Mouse (Mus musculus) kidney, embryonic 15.5 days (tissue): ENCODE measurements around the gene Dennd2c. TPM values are rescaled to one million over a fixed set of nuclear protein-coding genes. Genes with fewer than 3 reads are reported as not detected.

Experiments used
- ATAC-seq: fragments of 200-750 bp; cut with Nextera tagmentation; replicated peaks from 2 replicates; pipeline ENCODE4 v1.8.0; 2017; ENCODE audit warnings: moderate TSS enrichment; ENCODE audit not compliant: low FRiP score
- H3K27ac ChIP-seq: fragments of 300-500 bp; sonication (generic); 2 replicates; pipeline ENCODE4 v1.5.1; 2015; ENCODE audit warnings: mild to moderate bottlenecking, inconsistent platforms
- H3K27me3 ChIP-seq: fragments of 300-500 bp; sonication (generic); 2 replicates; pipeline ENCODE4 v1.6.1; 2015; ENCODE audit warnings: inconsistent platforms
- H3K36me3 ChIP-seq: fragments of 300-500 bp; sonication (generic); 2 replicates; pipeline ENCODE4 v1.6.1; 2015; ENCODE audit warnings: inconsistent platforms
- H3K4me1 ChIP-seq: fragments of 300-500 bp; sonication (generic); 2 replicates; pipeline ENCODE4 v1.6.1; 2015; ENCODE audit warnings: inconsistent platforms
- H3K4me2 ChIP-seq: fragments of 300-500 bp; sonication (generic); 2 replicates; pipeline ENCODE4 v1.6.1; 2015; ENCODE audit warnings: moderate library complexity, mild to moderate bottlenecking, inconsistent platforms
- H3K4me3 ChIP-seq: fragments of 300-500 bp; sonication (generic); replicated peaks from 2 replicates; pipeline ENCODE4 v1.5.1; 2015; ENCODE audit warnings: mild to moderate bottlenecking, inconsistent platforms
- H3K9ac ChIP-seq: fragments of 300-500 bp; sonication (generic); 2 replicates; pipeline ENCODE4 v1.6.1; 2015; ENCODE audit warnings: mild to moderate bottlenecking, inconsistent platforms
- H3K9me3 ChIP-seq: fragments of 300-500 bp; sonication (generic); replicated peaks from 2 replicates; pipeline ENCODE4 v1.6.1; 2016; ENCODE audit warnings: inconsistent platforms
- WGBS: fragments of 180-500 bp; shearing (Covaris S2); methylation state at CpG from one replicate; pipeline ENCODE4 v1.1.7; 2015; ENCODE audit warnings: mixed read lengths; 5-methylcytosine and 5-hydroxymethylcytosine counted together
- polyA plus RNA-seq: library from polyadenylated mRNA; unstranded; fragments of >200 nt; fragmentation: Nextera tagmentation; extraction: Ambion mirVana; gene quantifications from 2 replicates; pipeline ENCODE4 v1.2.1, GENCODE M21; 2015

The Dennd2c gene
- polyA plus RNA-seq, 1 experiment from 2014 or later, result 4.2 TPM

GRCm38 (mm10) chr3:103145336-103145735, 42.9 kb downstream of the Dennd2c start:
- ATAC-seq, result no peak
- no peak overlapping the region for H3K4me2 ChIP-seq
- 73% methylated on average over 2 of the region's 2 CpGs for WGBS

GRCm38 (mm10) chr3:103145791-103146190, 43.4 kb downstream of the Dennd2c start:
- Histone ChIP-seq H3K36me3 (no peaks in the 10 kb centered on the region), H3K4me1 (no peaks in the 10 kb centered on the region), H3K4me2 (no peak overlapping the region), H3K4me3 (no peak overlapping the region), H3K27ac (no peak overlapping the region), H3K27me3 (no peaks in the 10 kb centered on the region), H3K9ac (no peak overlapping the region), H3K9me3 (no peaks in the 10 kb centered on the region)
- ATAC-seq, result no peak
- 76% methylated on average over 4 of the region's 4 CpGs for WGBS

More at GRCm38 (mm10) chr3:103145336-103145735, 42.9 kb downstream of the Dennd2c start:
- no peaks in the 10 kb centered on the region for H3K9me3 ChIP-seq
- no peak overlapping the region for H3K4me3 ChIP-seq
- H3K36me3 ChIP-seq, result no peaks in the 10 kb centered on the region
- H3K4me1 ChIP-seq, result no peaks in the 10 kb centered on the region; the same call in 1 of the 2 replicates
- H3K27ac ChIP-seq, result no peak overlapping the region
- no peaks in the 10 kb centered on the region for H3K27me3 ChIP-seq
- H3K9ac ChIP-seq, result no peak overlapping the region

DNA sequence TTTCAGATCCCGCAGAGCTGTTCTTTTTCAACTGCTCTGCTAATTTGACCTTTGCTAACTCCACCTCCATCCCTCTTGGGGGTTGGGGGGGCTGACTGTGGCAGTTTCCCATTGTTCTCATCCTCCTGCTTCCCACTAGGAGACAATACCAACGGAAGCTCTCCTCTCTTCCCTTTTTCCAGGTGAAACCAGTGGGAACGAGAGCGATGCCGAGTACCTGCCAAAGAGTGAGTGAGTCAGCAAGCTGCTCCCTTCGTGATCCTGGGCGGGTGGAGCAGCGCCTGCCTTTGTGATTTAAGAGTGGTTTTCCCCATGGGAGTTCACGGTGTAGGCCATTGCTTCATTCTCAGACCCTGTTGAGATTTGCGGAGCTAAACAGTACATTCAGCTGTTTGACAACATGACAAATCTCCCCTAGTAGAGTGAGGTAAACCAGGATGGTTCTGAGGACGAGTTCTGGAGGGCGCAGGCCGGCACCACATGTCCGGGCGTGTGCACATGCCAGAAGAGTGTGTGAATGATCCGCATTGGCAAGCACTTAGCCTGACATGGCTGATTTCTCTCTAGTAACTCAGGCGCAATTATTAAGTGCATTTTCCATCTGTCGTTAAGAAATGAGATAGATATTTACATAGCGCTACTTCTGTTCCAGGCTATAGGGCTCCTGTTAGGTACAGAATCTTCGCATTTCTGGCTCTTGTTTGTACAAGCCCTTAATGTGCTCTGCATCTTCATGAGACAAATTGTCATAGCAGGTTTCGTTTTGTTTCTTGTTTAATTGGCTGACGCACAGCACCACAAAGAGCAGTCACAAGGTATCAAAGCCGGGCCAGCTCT, 44.1 kb downstream of the Dennd2c start:
- 66% methylated on average over 23 of the region's 23 CpGs for WGBS
- H3K4me3 ChIP-seq, result no peak overlapping the region
- no peak overlapping the region for H3K4me2 ChIP-seq
- no peak overlapping the region for H3K9ac ChIP-seq
- H3K27me3 ChIP-seq, result no peaks in the 10 kb centered on the region
- no peaks in the 10 kb centered on the region for H3K9me3 ChIP-seq
- no peak for ATAC-seq
- H3K36me3 ChIP-seq, result no peaks in the 10 kb centered on the region
- no peaks in the 10 kb centered on the region for H3K4me1 ChIP-seq
- no peak overlapping the region for H3K27ac ChIP-seq

DNA sequence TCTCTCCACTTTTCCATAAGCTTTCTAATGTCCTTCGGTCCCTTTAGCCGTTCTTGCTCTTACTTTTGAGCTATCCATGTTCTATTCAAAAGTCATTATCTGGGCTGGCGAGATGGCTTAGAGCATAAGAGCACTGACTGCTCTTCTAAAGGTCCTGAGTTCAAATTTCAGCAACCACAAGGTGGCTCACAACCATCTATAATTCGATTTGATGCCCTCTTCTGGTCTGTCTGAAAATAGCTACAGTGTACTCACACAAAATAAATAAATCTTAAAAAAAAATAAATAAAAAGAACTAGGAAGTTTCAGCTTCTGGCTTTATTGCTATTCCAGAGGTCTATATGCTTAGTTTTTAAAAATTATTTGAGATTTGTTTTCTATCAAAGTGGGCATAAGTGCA, 45.4 kb downstream of the Dennd2c start:
- no peak overlapping the region for H3K4me2 ChIP-seq
- H3K36me3 ChIP-seq, result no peaks in the 10 kb centered on the region
- WGBS, result 90% methylated on average over 4 of the region's 4 CpGs
- no peaks in the 10 kb centered on the region for H3K27me3 ChIP-seq
- no peak for ATAC-seq
- H3K4me1 ChIP-seq, result no peaks in the 10 kb centered on the region
- no peak overlapping the region for H3K9ac ChIP-seq
- H3K4me3 ChIP-seq, result no peak overlapping the region
- H3K27ac ChIP-seq, result no peak overlapping the region
- H3K9me3 ChIP-seq, result no peaks in the 10 kb centered on the region

DNA sequence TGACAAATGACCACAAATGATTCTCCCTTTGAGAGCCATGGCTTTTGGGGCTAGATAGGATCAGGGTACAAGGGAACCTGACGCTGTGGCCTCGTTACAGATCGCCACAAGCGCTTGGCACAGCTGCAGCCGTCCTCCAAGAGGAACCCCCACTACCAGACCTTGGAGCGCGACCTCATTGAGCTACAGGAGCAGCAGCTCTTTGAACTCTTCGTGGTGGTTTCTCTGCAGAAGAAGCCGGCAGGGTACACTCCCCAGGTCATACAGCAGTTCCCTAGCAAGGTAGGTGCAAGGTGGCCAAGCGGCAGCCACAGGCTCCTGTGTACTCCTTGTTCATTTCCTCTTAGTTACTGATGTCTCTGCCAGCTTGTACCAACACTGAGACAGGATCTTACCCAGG, 46.5 kb downstream of the Dennd2c start:
- Histone ChIP-seq H3K27me3 (no peaks in the 10 kb centered on the region), H3K4me2 (no peak overlapping the region), H3K27ac (no peak overlapping the region), H3K9me3 (no peaks in the 10 kb centered on the region), H3K4me1 (no peaks in the 10 kb centered on the region), H3K9ac (no peak overlapping the region), H3K4me3 (no peak overlapping the region), H3K36me3 (peaks cover 7% of the 10 kb centered on the region; the same call in 1 of the 2 replicates)
- WGBS, result 83% methylated on average over 10 of the region's 10 CpGs
- ATAC-seq, result no peak

- no peak for ATAC-seq
- Histone ChIP-seq H3K9me3 (no peaks in the 10 kb centered on the region), H3K9ac (no peak overlapping the region), H3K36me3 (peaks cover 19% of the 10 kb centered on the region; the same call in 1 of the 2 replicates), H3K27me3 (no peaks in the 10 kb centered on the region), H3K4me3 (no peak overlapping the region), H3K4me1 (no peaks in the 10 kb centered on the region), H3K27ac (no peak overlapping the region), H3K4me2 (no peak overlapping the region)
These were observed 51.4 kb downstream of the Dennd2c start for GRCm38 (mm10) chr3:103153761-103154160.

GRCm38 (mm10) chr3:103159232-103159900, 57.0 kb downstream of the Dennd2c start:
- Histone ChIP-seq H3K27ac (no peak overlapping the region), H3K27me3 (no peaks in the 10 kb centered on the region), H3K4me2 (no peak overlapping the region), H3K9ac (no peak overlapping the region), H3K36me3 (peaks cover 14% of the 10 kb centered on the region; the same call in 1 of the 2 replicates), H3K4me3 (no peak overlapping the region), H3K4me1 (no peaks in the 10 kb centered on the region), H3K9me3 (no peaks in the 10 kb centered on the region)
- 70% methylated on average over 3 of the region's 3 CpGs for WGBS
- ATAC-seq, result no peak

- no peak overlapping the region for H3K27ac ChIP-seq
These were observed 67.4 kb downstream of the Dennd2c start for GRCm38 (mm10) chr3:103169771-103170170.

GRCm38 (mm10) chr3:103171505-103172267, 69.3 kb downstream of the Dennd2c start, which contains the start of gene Bcas2:
Bcas2 (plus strand) TSS chr3:103171655.
- peak; percentile 96 for ATAC-seq
- under 1% methylated on average over 56 of the region's 56 CpGs for WGBS

More at GRCm38 (mm10) chr3:103169771-103170170, 67.4 kb downstream of the Dennd2c start:
- H3K4me3 ChIP-seq, result no peak overlapping the region
- 20% methylated on average over 4 of the region's 4 CpGs for WGBS
- no peak for ATAC-seq
- H3K27me3 ChIP-seq, result no peaks in the 10 kb centered on the region
- H3K4me2 ChIP-seq, result no peak overlapping the region
- peaks cover 12% of the 10 kb centered on the region for H3K4me1 ChIP-seq
- H3K9me3 ChIP-seq, result no peaks in the 10 kb centered on the region
- peaks cover 16% of the 10 kb centered on the region for H3K36me3 ChIP-seq
- no peak overlapping the region for H3K9ac ChIP-seq

DNA sequence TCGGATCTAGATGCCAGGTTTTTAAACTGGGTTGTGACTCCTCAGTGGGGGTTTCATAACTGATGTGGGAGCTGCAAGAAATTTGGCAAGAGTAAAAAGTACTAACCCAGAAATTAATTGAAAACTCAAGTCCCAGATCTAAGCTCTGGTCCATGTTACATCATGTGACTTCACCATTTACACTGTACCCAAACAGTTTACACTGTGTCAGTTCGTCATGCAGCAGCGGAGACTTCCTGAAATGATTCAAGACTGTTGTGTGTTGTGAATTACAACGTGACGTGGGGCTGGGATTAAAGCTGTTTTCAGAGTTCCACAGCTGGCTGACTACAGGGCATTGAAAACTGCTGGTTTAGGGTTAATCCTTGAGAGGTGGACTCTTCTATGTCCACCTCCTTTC, 70.2 kb downstream of the Dennd2c start:
- H3K9ac ChIP-seq, result peak overlapping the region; percentile 73
- peaks cover 43% of the 10 kb centered on the region for H3K36me3 ChIP-seq
- H3K27ac ChIP-seq, result no peak overlapping the region
- WGBS, result 36% methylated on average over 5 of the region's 5 CpGs
- peak overlapping the region; percentile 71 for H3K4me2 ChIP-seq
- ATAC-seq, result no peak
- peak overlapping the region; percentile 83 for H3K4me3 ChIP-seq
- no peaks in the 10 kb centered on the region for H3K27me3 ChIP-seq
- no peaks in the 10 kb centered on the region for H3K9me3 ChIP-seq
- H3K4me1 ChIP-seq, result peaks cover 12% of the 10 kb centered on the region

More at GRCm38 (mm10) chr3:103171505-103172267, 69.3 kb downstream of the Dennd2c start, which contains the start of gene Bcas2:
- Histone ChIP-seq H3K36me3 (peaks cover 33% of the 10 kb centered on the region), H3K4me1 (peaks cover 12% of the 10 kb centered on the region), H3K4me2 (peak within 1 kb of the TSS; percentile 71), H3K27me3 (no peaks in the 10 kb centered on the region), H3K27ac (peak within 1 kb of the TSS; percentile 80), H3K4me3 (peak within 1 kb of the TSS; percentile 83), H3K9me3 (no peaks in the 10 kb centered on the region), H3K9ac (peak within 1 kb of the TSS; percentile 73)

DNA sequence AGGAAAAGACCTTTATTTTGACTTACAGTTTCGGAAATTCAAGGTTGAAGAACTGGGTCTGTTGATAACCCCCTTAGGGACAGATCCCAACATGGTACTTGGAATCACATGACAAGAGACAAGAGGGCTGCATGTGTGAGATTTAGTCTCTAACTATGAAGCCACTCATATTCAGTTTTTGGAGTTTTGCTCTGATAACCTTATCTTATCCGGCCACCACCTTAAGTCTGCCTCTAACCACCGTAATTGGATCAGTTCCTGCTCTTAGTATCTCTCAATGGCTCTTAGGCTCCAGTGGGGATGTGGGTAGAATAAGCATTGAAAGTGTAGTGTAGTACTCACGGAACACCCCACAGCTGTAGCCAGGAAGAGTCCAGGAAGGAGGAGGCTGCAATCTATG, 74.3 kb downstream of the Dennd2c start:
- Histone ChIP-seq H3K4me3 (no peak overlapping the region), H3K4me1 (peaks cover 7% of the 10 kb centered on the region), H3K36me3 (peaks cover 63% of the 10 kb centered on the region), H3K27me3 (no peaks in the 10 kb centered on the region), H3K27ac (no peak overlapping the region), H3K9ac (no peak overlapping the region), H3K9me3 (no peaks in the 10 kb centered on the region), H3K4me2 (no peak overlapping the region)
- 93% methylated on average over 4 of the region's 4 CpGs for WGBS
- no peak for ATAC-seq
